Mouse (Mus musculus): ENCODE data around the gene Lrit2. TPM values are rescaled to one million over a fixed set of nuclear protein-coding genes. Genes with fewer than 3 reads are reported as not detected.

Lrit2 gene
- total RNA-seq, 2 experiments from 2014 or later, result not detected

GRCm38 (mm10) chr14:37109460-37109859, 41.7 kb downstream of the Lrit2 start:
- intact Hi-C loops (cut with DNase I; ENCODE audit: low total_unique reads), result no loop called here
- no peak for DNase-seq

- intact Hi-C loops (cut with DNase I; ENCODE audit: low total_unique reads), result no loop called here
- DNase-seq, result no peak
Observed at GRCm38 (mm10) chr14:37109975-37110374, 42.2 kb downstream of the Lrit2 start.

DNA sequence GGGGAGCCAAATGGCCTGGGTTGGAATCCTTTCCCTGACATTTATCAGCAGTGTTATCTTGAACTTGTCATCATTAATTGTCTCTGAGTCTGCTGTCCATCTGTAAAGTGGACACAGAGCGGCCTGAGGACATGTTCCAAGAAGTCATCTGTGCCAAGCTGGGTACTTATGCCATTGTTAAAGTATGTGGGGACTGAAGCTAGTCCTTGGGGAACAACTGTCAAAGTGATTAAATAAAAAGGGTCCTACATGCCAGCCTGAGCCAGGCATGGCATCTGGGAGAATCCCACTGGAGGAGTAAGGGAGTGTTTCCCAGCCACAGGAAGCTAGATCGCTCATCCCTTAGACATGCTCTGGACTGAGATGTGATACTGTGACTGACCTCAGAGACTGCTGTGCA, 42.7 kb downstream of the Lrit2 start:
- DNase-seq, result no peak
- intact Hi-C loops (cut with DNase I; ENCODE audit: low total_unique reads), result no loop called here

DNA sequence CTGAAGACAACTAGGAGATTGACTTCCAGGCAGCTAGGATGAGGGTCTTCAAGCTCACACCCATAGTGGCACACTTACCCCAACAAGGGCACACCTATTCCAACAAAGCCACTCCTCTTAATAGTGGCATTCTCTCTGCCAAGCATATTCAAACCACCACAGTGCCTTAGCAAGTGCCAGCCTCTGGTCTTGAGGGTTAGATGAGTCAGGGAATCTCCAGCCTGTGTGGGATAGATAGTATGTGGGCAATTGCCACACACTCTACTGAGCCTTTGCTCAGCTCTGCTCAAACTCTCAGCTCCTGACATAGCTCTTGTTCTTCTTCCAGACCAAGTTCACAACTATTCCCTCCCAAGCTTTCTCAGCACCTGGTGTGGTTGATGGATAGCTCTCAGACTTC, 43.6 kb downstream of the Lrit2 start:
- intact Hi-C loops (cut with DNase I; ENCODE audit: low total_unique reads), result no loop called here

DNA sequence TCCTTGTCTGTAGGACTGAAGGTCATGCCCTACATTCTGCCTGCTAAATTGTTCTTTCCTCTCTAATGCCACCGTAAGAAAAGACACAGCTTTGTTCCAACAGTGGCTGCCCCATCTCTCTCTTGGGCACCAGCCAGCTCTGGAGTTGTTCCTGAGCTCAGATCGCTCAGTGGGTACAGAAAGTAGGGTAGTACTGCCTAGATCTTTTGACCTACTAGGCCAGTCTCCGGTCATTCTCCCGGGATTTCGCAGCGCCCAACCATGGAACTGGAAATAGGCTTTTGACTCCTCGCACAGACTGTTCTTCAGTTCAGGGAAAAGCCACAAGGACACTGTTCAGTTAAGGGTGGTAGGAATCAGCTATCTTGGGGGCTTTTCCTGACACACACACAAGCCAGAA, 45.2 kb downstream of the Lrit2 start:
- no peak for DNase-seq
- intact Hi-C loops (cut with DNase I; ENCODE audit: low total_unique reads), result no loop called here

More for the DNA sequence above, 43.6 kb downstream of the Lrit2 start:
- DNase-seq, result no peak

GRCm38 (mm10) chr14:37113922-37114321, 46.2 kb downstream of the Lrit2 start, which contains the start of gene 2610528A11Rik:
Gene 2610528A11Rik (minus strand): TSS chr14:37114022.
- intact Hi-C loops (cut with DNase I; ENCODE audit: low total_unique reads), result no loop called here
- no peak for DNase-seq

DNA sequence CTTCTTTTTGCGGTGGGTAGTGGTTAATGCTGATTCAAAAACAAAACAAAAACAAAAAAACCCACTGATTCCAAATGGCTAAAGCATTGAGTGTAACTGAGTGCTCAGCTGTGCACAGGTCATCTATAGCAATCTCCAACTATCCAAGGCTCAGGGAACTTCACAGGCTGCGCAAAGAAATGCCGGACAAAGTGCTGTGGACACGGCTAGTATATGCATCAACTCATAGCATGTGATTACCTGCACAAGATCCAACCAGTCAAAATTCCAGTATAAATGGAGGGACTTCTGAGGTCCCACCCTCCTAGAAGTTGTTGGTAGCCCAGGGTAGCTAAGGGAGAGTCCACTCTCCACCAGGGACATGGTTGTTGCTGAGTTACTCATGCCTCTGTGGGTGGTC, 51.5 kb downstream of the Lrit2 start:
- intact Hi-C loops (cut with DNase I; ENCODE audit: low total_unique reads), result no loop called here
- no peak for DNase-seq

Other genes starting within 250 kb of the Lrit2 start
- 10 to 100 TPM; 61.0 to 66.0 TPM for gene Ccser2, start 99.2 kb upstream of the Lrit2 start, total RNA-seq (2021)
- under 1 TPM; 0.29 to 0.37 TPM for gene Rgr, start 19.0 kb upstream of the Lrit2 start, total RNA-seq (2021)
- not detected for gene Lrit1, start 13.1 kb upstream of the Lrit2 start, total RNA-seq (2021)
- gene Cdhr1, start 30.4 kb downstream of the Lrit2 start, total RNA-seq (2021), result not detected
- gene 2610528A11Rik, start 46.1 kb downstream of the Lrit2 start, total RNA-seq (2021), result under 1 TPM in 1 of 2 experiments, not detected in 1; 0.47 TPM
- 100 to 1,000 TPM; 262 to 295 TPM for gene Ghitm, start 67.3 kb downstream of the Lrit2 start, total RNA-seq (2021)

All from gastrocnemius, postnatal 14 days (tissue).